Mouse (Mus musculus): ENCODE data around the gene Chd3.

- no peak for TF ChIP-seq POLR2A (IDR thresholded peaks at IDR 0.05; ENCODE audit: insufficient read depth, low read length)
- no peak for TF ChIP-seq CTCF (IDR thresholded peaks at IDR 0.05; ENCODE audit: low read depth, low read length)
Observed at GRCm38 (mm10) chr11:69324749-69325148, 44.5 kb downstream of the Chd3 start.

Measured in ES-Bruce4 (cell line).